Mouse (Mus musculus) hindbrain, embryonic 16.5 days (tissue): ENCODE results near the gene Cpn1. TPM values are rescaled to one million over a fixed set of nuclear protein-coding genes. Genes with fewer than 3 reads are reported as not detected.

Experiments used
- ATAC-seq: fragments of 200-750 bp; cut with Nextera tagmentation; 2 replicates; pipeline ENCODE4 v1.8.0; 2017; ENCODE audit warnings: moderate TSS enrichment, moderate library complexity
- H3K27ac ChIP-seq: fragments of 300-500 bp; sonication (generic); 2 replicates; pipeline ENCODE4 v1.5.1; 2014; ENCODE audit warnings: low read depth, mild to moderate bottlenecking, control low read depth, low read length, moderate library complexity
- H3K27me3 ChIP-seq: fragments of 300-500 bp; sonication (generic); replicated peaks from 2 replicates; pipeline ENCODE4 v1.6.1; 2014; ENCODE audit warnings: low read length; ENCODE audit not compliant: control insufficient read depth, insufficient read depth
- H3K36me3 ChIP-seq: fragments of 300-500 bp; sonication (generic); 2 replicates; pipeline ENCODE4 v1.6.1; 2014; ENCODE audit warnings: mild to moderate bottlenecking, low read length, moderate library complexity, mixed read lengths; ENCODE audit not compliant: control insufficient read depth, insufficient read depth
- H3K4me1 ChIP-seq: fragments of 300-500 bp; sonication (generic); 2 replicates; pipeline ENCODE4 v1.6.1; 2014; ENCODE audit warnings: low read depth, low read length; ENCODE audit not compliant: control insufficient read depth, insufficient read depth
- H3K4me2 ChIP-seq: fragments of 300-500 bp; sonication (generic); 2 replicates; pipeline ENCODE4 v1.6.1; 2014; ENCODE audit warnings: mild to moderate bottlenecking, low read length, control low read depth, moderate library complexity
- H3K4me3 ChIP-seq: fragments of 300-500 bp; sonication (generic); 2 replicates; pipeline ENCODE4 v1.5.1; 2014; ENCODE audit warnings: mild to moderate bottlenecking, low read length, control low read depth, moderate library complexity
- H3K9ac ChIP-seq: fragments of 300-500 bp; sonication (generic); 2 replicates; pipeline ENCODE4 v1.6.1; 2014; ENCODE audit warnings: low read depth, mild to moderate bottlenecking, control low read depth, low read length, moderate library complexity
- H3K9me3 ChIP-seq: fragments of 300-500 bp; sonication (generic); 2 replicates; pipeline ENCODE4 v1.6.1; 2014; ENCODE audit warnings: mild to moderate bottlenecking, low read length, moderate library complexity; ENCODE audit not compliant: control insufficient read depth
- WGBS: fragments of 180-500 bp; shearing (Covaris S2); extraction: QIAGEN DNeasy Blood & Tissue Kit; methylation state at CpG from one replicate; pipeline ENCODE4 v1.1.7; 2014; 5-methylcytosine and 5-hydroxymethylcytosine counted together
- polyA plus RNA-seq: library from polyadenylated mRNA; unstranded; fragments of >200 nt; fragmentation: Nextera tagmentation; extraction: Ambion mirVana; gene quantifications from 2 replicates; pipeline ENCODE4 v1.2.1, GENCODE M21; 2015

The Cpn1 gene
- polyA plus RNA-seq, 1 experiment from 2014 or later = 0.26 TPM

- H3K9me3 ChIP-seq = no peaks in the 10 kb centered on the region
- WGBS = 84% methylated on average over 6 of the region's 6 CpGs
- H3K27ac ChIP-seq = no peak overlapping the region
- no peak overlapping the region; the same call in 1 of the 2 replicates for H3K9ac ChIP-seq
- no peak overlapping the region for H3K4me2 ChIP-seq
- no peak for ATAC-seq
- H3K4me3 ChIP-seq = no peak overlapping the region
- peaks cover 2% of the 10 kb centered on the region for H3K4me1 ChIP-seq
- H3K36me3 ChIP-seq = no peaks in the 10 kb centered on the region
- no peaks in the 10 kb centered on the region for H3K27me3 ChIP-seq
Measured at GRCm38 (mm10) chr19:43930926-43931325, 55.4 kb downstream of the Cpn1 start.

- H3K27me3 ChIP-seq = no peaks in the 10 kb centered on the region
- H3K4me2 ChIP-seq = no peak overlapping the region
- H3K4me3 ChIP-seq = no peak overlapping the region
- peaks cover 2% of the 10 kb centered on the region for H3K4me1 ChIP-seq
- ATAC-seq = no peak
- H3K36me3 ChIP-seq = no peaks in the 10 kb centered on the region
- H3K9me3 ChIP-seq = no peaks in the 10 kb centered on the region
- no peak overlapping the region for H3K27ac ChIP-seq
- WGBS = 33% methylated on average over 7 of the region's 7 CpGs
- no peak overlapping the region for H3K9ac ChIP-seq
Measured at GRCm38 (mm10) chr19:43930366-43930765, 56.0 kb downstream of the Cpn1 start.

- WGBS = 11% methylated on average over 11 of the region's 11 CpGs
- no peaks in the 10 kb centered on the region for H3K27me3 ChIP-seq
Measured at GRCm38 (mm10) chr19:43929869-43930268, 56.5 kb downstream of the Cpn1 start.

GRCm38 (mm10) chr19:43927967-43928366, 58.4 kb downstream of the Cpn1 start:
- H3K27me3 ChIP-seq = no peaks in the 10 kb centered on the region
- peaks cover 2% of the 10 kb centered on the region for H3K4me1 ChIP-seq
- ATAC-seq = no peak
- 82% methylated on average over 5 of the region's 5 CpGs for WGBS
- no peak overlapping the region for H3K4me2 ChIP-seq
- H3K9me3 ChIP-seq = no peaks in the 10 kb centered on the region
- H3K36me3 ChIP-seq = no peaks in the 10 kb centered on the region
- no peak overlapping the region for H3K4me3 ChIP-seq
- H3K9ac ChIP-seq = no peak overlapping the region
- H3K27ac ChIP-seq = no peak overlapping the region

More at GRCm38 (mm10) chr19:43929869-43930268, 56.5 kb downstream of the Cpn1 start:
- Histone ChIP-seq H3K4me2 (no peak overlapping the region), H3K9ac (no peak overlapping the region), H3K4me1 (peaks cover 2% of the 10 kb centered on the region), H3K27ac (no peak overlapping the region), H3K4me3 (no peak overlapping the region), H3K9me3 (no peaks in the 10 kb centered on the region), H3K36me3 (no peaks in the 10 kb centered on the region)
- no peak for ATAC-seq

- no peak overlapping the region for H3K4me2 ChIP-seq
- H3K27ac ChIP-seq = no peak overlapping the region
- H3K4me3 ChIP-seq = no peak overlapping the region
- ATAC-seq = peak; percentile 37; the same call in 1 of the 2 replicates
- H3K4me1 ChIP-seq = peaks cover 2% of the 10 kb centered on the region
- no peaks in the 10 kb centered on the region for H3K36me3 ChIP-seq
- no peaks in the 10 kb centered on the region for H3K9me3 ChIP-seq
- H3K27me3 ChIP-seq = no peaks in the 10 kb centered on the region
- H3K9ac ChIP-seq = no peak overlapping the region
- WGBS = 61% methylated on average over 10 of the region's 10 CpGs
Measured at GRCm38 (mm10) chr19:43927057-43927456, 59.3 kb downstream of the Cpn1 start.

- no peaks in the 10 kb centered on the region for H3K9me3 ChIP-seq
- no peak overlapping the region for H3K27ac ChIP-seq
- no peak overlapping the region for H3K4me3 ChIP-seq
- H3K4me2 ChIP-seq = no peak overlapping the region
- H3K27me3 ChIP-seq = no peaks in the 10 kb centered on the region
- H3K9ac ChIP-seq = no peak overlapping the region
- WGBS = 78% methylated on average over 10 of the region's 10 CpGs
- H3K4me1 ChIP-seq = peaks cover 2% of the 10 kb centered on the region
- no peak for ATAC-seq
- no peaks in the 10 kb centered on the region for H3K36me3 ChIP-seq
Measured at GRCm38 (mm10) chr19:43926141-43926987, 60.0 kb downstream of the Cpn1 start.

GRCm38 (mm10) chr19:43924361-43924760, 62.0 kb downstream of the Cpn1 start:
- no peak for ATAC-seq
- H3K4me1 ChIP-seq = peaks cover 9% of the 10 kb centered on the region
- no peak overlapping the region for H3K4me2 ChIP-seq
- H3K36me3 ChIP-seq = no peaks in the 10 kb centered on the region
- no peak overlapping the region for H3K4me3 ChIP-seq
- H3K9me3 ChIP-seq = no peaks in the 10 kb centered on the region
- H3K9ac ChIP-seq = no peak overlapping the region
- H3K27me3 ChIP-seq = no peaks in the 10 kb centered on the region
- WGBS = 74% methylated on average over 8 of the region's 8 CpGs
- H3K27ac ChIP-seq = no peak overlapping the region

GRCm38 (mm10) chr19:43922963-43923362, 63.4 kb downstream of the Cpn1 start:
- Histone ChIP-seq H3K27me3 (no peaks in the 10 kb centered on the region), H3K4me3 (no peak overlapping the region), H3K9me3 (no peaks in the 10 kb centered on the region), H3K27ac (no peak overlapping the region), H3K36me3 (no peaks in the 10 kb centered on the region), H3K9ac (no peak overlapping the region), H3K4me1 (peaks cover 9% of the 10 kb centered on the region), H3K4me2 (no peak overlapping the region)
- 92% methylated on average over 7 of the region's 7 CpGs for WGBS
- ATAC-seq = no peak

- Histone ChIP-seq H3K9me3 (no peaks in the 10 kb centered on the region), H3K27me3 (no peaks in the 10 kb centered on the region), H3K36me3 (no peaks in the 10 kb centered on the region), H3K4me1 (peaks cover 6% of the 10 kb centered on the region; the same call in 1 of the 2 replicates), H3K4me2 (no peak overlapping the region), H3K27ac (no peak overlapping the region), H3K9ac (no peak overlapping the region), H3K4me3 (no peak overlapping the region)
- no peak for ATAC-seq
- WGBS = 66% methylated on average over 13 of the region's 13 CpGs
Measured at GRCm38 (mm10) chr19:43921410-43921809, 64.9 kb downstream of the Cpn1 start.
